Mouse (Mus musculus): ENCODE results near the gene Lgr6. TPM values are rescaled to one million over a fixed set of nuclear protein-coding genes. Genes with fewer than 3 reads are reported as not detected.

Gene Lgr6
- polyA plus RNA-seq, 1 experiment from 2014 or later, result 0.61 TPM

- WGBS, result 43% methylated on average over 4 of the region's 4 CpGs
- Histone ChIP-seq H3K36me3 (no peaks in the 10 kb centered on the region), H3K9me3 (no peaks in the 10 kb centered on the region), H3K4me3 (no peak overlapping the region), H3K4me2 (replicated peaks) (no peak overlapping the region), H3K9ac (replicated peaks) (no peak overlapping the region), H3K4me1 (peaks cover 23% of the 10 kb centered on the region), H3K27ac (replicated peaks) (peak overlapping the region; percentile 62; the same call in 1 of the 2 replicates), H3K27me3 (no peaks in the 10 kb centered on the region)
- ATAC-seq (replicated peaks), result no peak
Observed at GRCm38 (mm10) chr1:135019775-135020167, 85.3 kb downstream of the Lgr6 start.

GRCm38 (mm10) chr1:135019087-135019774 lies 85.8 kb downstream of the Lgr6 start:
- Histone ChIP-seq H3K4me1 (peaks cover 23% of the 10 kb centered on the region), H3K9ac (replicated peaks) (no peak overlapping the region), H3K4me2 (replicated peaks) (no peak overlapping the region), H3K36me3 (no peaks in the 10 kb centered on the region), H3K4me3 (no peak overlapping the region), H3K9me3 (no peaks in the 10 kb centered on the region), H3K27ac (replicated peaks) (peak overlapping the region; percentile 62), H3K27me3 (no peaks in the 10 kb centered on the region)
- peak; percentile 67 for ATAC-seq (replicated peaks)
- WGBS, result 9% methylated on average over 13 of the region's 13 CpGs

- Histone ChIP-seq H3K9ac (replicated peaks) (no peak overlapping the region), H3K4me1 (peaks cover 23% of the 10 kb centered on the region), H3K4me2 (replicated peaks) (no peak overlapping the region), H3K4me3 (no peak overlapping the region), H3K27me3 (no peaks in the 10 kb centered on the region), H3K9me3 (no peaks in the 10 kb centered on the region), H3K36me3 (no peaks in the 10 kb centered on the region), H3K27ac (replicated peaks) (no peak overlapping the region)
- no peak for ATAC-seq (replicated peaks)
- WGBS, result 93% methylated on average over 2 of the region's 2 CpGs
Observed at GRCm38 (mm10) chr1:135017656-135018015, 87.4 kb downstream of the Lgr6 start.

- Histone ChIP-seq H3K9ac (replicated peaks) (no peak overlapping the region), H3K9me3 (no peaks in the 10 kb centered on the region), H3K4me2 (replicated peaks) (no peak overlapping the region), H3K27ac (replicated peaks) (no peak overlapping the region), H3K36me3 (no peaks in the 10 kb centered on the region), H3K4me3 (no peak overlapping the region), H3K27me3 (no peaks in the 10 kb centered on the region), H3K4me1 (peaks cover 26% of the 10 kb centered on the region)
- ATAC-seq (replicated peaks), result no peak
- WGBS, result 86% methylated on average over 10 of the region's 10 CpGs
Observed at GRCm38 (mm10) chr1:135016907-135017655, 88.0 kb downstream of the Lgr6 start.

GRCm38 (mm10) chr1:135014921-135015445 lies 90.1 kb downstream of the Lgr6 start:
- peaks cover 16% of the 10 kb centered on the region for H3K4me1 ChIP-seq
- H3K36me3 ChIP-seq, result no peaks in the 10 kb centered on the region
- no peak overlapping the region for H3K4me3 ChIP-seq
- H3K4me2 ChIP-seq (replicated peaks), result no peak overlapping the region
- ATAC-seq (replicated peaks), result no peak
- H3K27ac ChIP-seq (replicated peaks), result no peak overlapping the region
- H3K9ac ChIP-seq (replicated peaks), result no peak overlapping the region
- no peaks in the 10 kb centered on the region for H3K9me3 ChIP-seq
- no peaks in the 10 kb centered on the region for H3K27me3 ChIP-seq
- 77% methylated on average over 10 of the region's 10 CpGs for WGBS

GRCm38 (mm10) chr1:135012472-135012871 lies 92.6 kb downstream of the Lgr6 start:
- H3K4me1 ChIP-seq, result peaks cover 3% of the 10 kb centered on the region; the same call in 1 of the 2 replicates
- no peak overlapping the region for H3K4me2 ChIP-seq (replicated peaks)
- no peaks in the 10 kb centered on the region for H3K27me3 ChIP-seq
- no peak overlapping the region for H3K4me3 ChIP-seq
- whole genome bisulfite sequencing, result 72% methylated on average over 9 of the region's 9 CpGs
- ATAC-seq (replicated peaks), result no peak
- no peak overlapping the region for H3K9ac ChIP-seq (replicated peaks)
- no peak overlapping the region; the same call in 1 of the 2 replicates for H3K27ac ChIP-seq (replicated peaks)
- no peaks in the 10 kb centered on the region for H3K36me3 ChIP-seq
- H3K9me3 ChIP-seq, result no peaks in the 10 kb centered on the region

GRCm38 (mm10) chr1:135011912-135012311 lies 93.2 kb downstream of the Lgr6 start:
- Histone ChIP-seq H3K27ac (replicated peaks) (no peak overlapping the region), H3K27me3 (no peaks in the 10 kb centered on the region), H3K9ac (replicated peaks) (no peak overlapping the region), H3K4me2 (replicated peaks) (no peak overlapping the region), H3K36me3 (no peaks in the 10 kb centered on the region), H3K4me3 (no peak overlapping the region), H3K4me1 (peaks cover 3% of the 10 kb centered on the region; the same call in 1 of the 2 replicates), H3K9me3 (no peaks in the 10 kb centered on the region)
- WGBS, result 73% methylated on average over 5 of the region's 5 CpGs
- no peak for ATAC-seq (replicated peaks)

GRCm38 (mm10) chr1:135009833-135010232 lies 95.2 kb downstream of the Lgr6 start:
- Histone ChIP-seq H3K27me3 (no peaks in the 10 kb centered on the region), H3K9ac (replicated peaks) (no peak overlapping the region), H3K4me3 (no peak overlapping the region), H3K4me2 (replicated peaks) (no peak overlapping the region), H3K27ac (replicated peaks) (no peak overlapping the region), H3K36me3 (no peaks in the 10 kb centered on the region), H3K4me1 (peaks cover 3% of the 10 kb centered on the region; the same call in 1 of the 2 replicates), H3K9me3 (no peaks in the 10 kb centered on the region)
- ATAC-seq (replicated peaks), result no peak
- WGBS, result 88% methylated on average over 3 of the region's 3 CpGs

GRCm38 (mm10) chr1:135005696-135006095 lies 99.4 kb downstream of the Lgr6 start:
- Histone ChIP-seq H3K4me1 (no peaks in the 10 kb centered on the region), H3K4me2 (replicated peaks) (no peak overlapping the region), H3K9ac (replicated peaks) (no peak overlapping the region), H3K4me3 (no peak overlapping the region), H3K36me3 (no peaks in the 10 kb centered on the region), H3K9me3 (no peaks in the 10 kb centered on the region), H3K27ac (replicated peaks) (no peak overlapping the region), H3K27me3 (no peaks in the 10 kb centered on the region)
- no peak for ATAC-seq (replicated peaks)
- 41% methylated on average over 7 of the region's 7 CpGs for WGBS

GRCm38 (mm10) chr1:135003346-135003745 lies 101.7 kb downstream of the Lgr6 start:
- no peak overlapping the region for H3K4me3 ChIP-seq
- H3K27me3 ChIP-seq, result no peaks in the 10 kb centered on the region
- no peak overlapping the region for H3K27ac ChIP-seq (replicated peaks)
- 55% methylated on average over 4 of the region's 4 CpGs for WGBS
- H3K9ac ChIP-seq (replicated peaks), result no peak overlapping the region
- no peak overlapping the region for H3K4me2 ChIP-seq (replicated peaks)
- H3K9me3 ChIP-seq, result no peaks in the 10 kb centered on the region
- H3K36me3 ChIP-seq, result no peaks in the 10 kb centered on the region
- no peaks in the 10 kb centered on the region for H3K4me1 ChIP-seq
- no peak for ATAC-seq (replicated peaks)

- ATAC-seq (replicated peaks), result no peak
- H3K9ac ChIP-seq (replicated peaks), result no peak overlapping the region
- 0 out of 2 replicates have a peak, but pooled peaks cover under 1% of the 10 kb centered on the region for H3K4me1 ChIP-seq
- no peaks in the 10 kb centered on the region for H3K27me3 ChIP-seq
- no peak overlapping the region for H3K27ac ChIP-seq (replicated peaks)
- H3K4me3 ChIP-seq, result no peak overlapping the region
- H3K36me3 ChIP-seq, result no peaks in the 10 kb centered on the region
- 88% methylated on average over 9 of the region's 9 CpGs for WGBS
- no peaks in the 10 kb centered on the region for H3K9me3 ChIP-seq
- no peak overlapping the region for H3K4me2 ChIP-seq (replicated peaks)
Observed at GRCm38 (mm10) chr1:135000527-135000926, 104.5 kb downstream of the Lgr6 start.

- Histone ChIP-seq H3K9me3 (no peaks in the 10 kb centered on the region), H3K4me2 (replicated peaks) (no peak overlapping the region), H3K27me3 (no peaks in the 10 kb centered on the region), H3K4me1 (0 out of 2 replicates have a peak, but pooled peaks cover 3% of the 10 kb centered on the region), H3K4me3 (no peak overlapping the region), H3K9ac (replicated peaks) (no peak overlapping the region), H3K36me3 (no peaks in the 10 kb centered on the region), H3K27ac (replicated peaks) (no peak overlapping the region)
- 84% methylated on average over 8 of the region's 8 CpGs for WGBS
- no peak for ATAC-seq (replicated peaks)
Observed at GRCm38 (mm10) chr1:134998231-134998630, 106.8 kb downstream of the Lgr6 start.
